Comparison of ENCODE assay signal across 19 mouse cellular contexts in the genomic region with DNA sequence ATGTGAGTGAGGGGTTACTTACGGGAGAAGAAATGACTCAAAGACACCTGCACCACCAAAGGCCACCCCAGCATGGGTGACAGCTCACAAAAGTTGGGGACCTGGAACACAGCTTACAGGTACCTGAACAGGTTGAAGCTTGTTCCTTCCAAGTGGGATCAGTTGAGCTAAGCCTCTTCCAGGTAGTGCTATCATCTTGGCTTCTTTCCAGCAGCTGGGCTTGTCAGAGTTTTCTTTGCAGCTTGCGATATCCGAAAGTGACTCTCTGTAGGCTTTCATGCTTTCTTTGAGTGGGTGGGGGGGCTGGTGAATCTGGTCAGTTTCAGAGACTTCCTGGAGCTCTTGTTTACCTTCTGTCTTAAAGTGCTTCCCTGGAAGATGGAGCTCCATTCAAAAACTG.
DNase-seq lines count a peak whose midpoint lies in the region; ATAC-seq lines count a peak whose summit lies in the region.
"Had no signal": no experiment of that assay in that cellular context is flagged by ENCODE, and none has a peak within 500 bp of the region (broad histone marks: within the 10 kb centered on the region; RNA-seq: fewer than 3 reads in every experiment).

No protein-coding gene starts in this region.

- H3K27ac ChIP-seq in lung, embryonic 16.5 days (ENCODE audit: low read length) = peak overlapping the region; percentile 89
- H3K27ac ChIP-seq in liver, embryonic 13.5 days = peak overlapping the region; percentile 91
- H3K27ac ChIP-seq in stomach, embryonic 16.5 days (ENCODE audit: low read length) = peak overlapping the region; percentile 86
- H3K27ac ChIP-seq: embryonic facial prominence, embryonic 15.5 days; heart, embryonic 13.5 days; hindbrain, embryonic 14.5 days; layer of hippocampus, adult 2 months; midbrain, embryonic 15.5 days had no signal

- no peaks in the 10 kb centered on the region for H3K9me3 ChIP-seq in lung, embryonic 16.5 days (ENCODE audit: control insufficient read depth, low read length)
- no peaks in the 10 kb centered on the region for H3K9me3 ChIP-seq in liver, embryonic 13.5 days (replicated peaks)
- no peaks in the 10 kb centered on the region for H3K9me3 ChIP-seq in stomach, embryonic 16.5 days (replicated peaks; ENCODE audit: control insufficient read depth, low read length)
- H3K9me3 ChIP-seq: embryonic facial prominence, embryonic 15.5 days; heart, embryonic 13.5 days; midbrain, embryonic 15.5 days had no signal

- H3K4me1 ChIP-seq in lung, embryonic 16.5 days (replicated peaks; ENCODE audit: control insufficient read depth, insufficient read depth, low read length) = peaks cover 24% of the 10 kb centered on the region
- H3K4me1 ChIP-seq in liver, embryonic 13.5 days (replicated peaks) = peaks cover 93% of the 10 kb centered on the region
- H3K4me1 ChIP-seq in stomach, embryonic 16.5 days (ENCODE audit: control insufficient read depth, insufficient read depth, low read length) = peaks cover 23% of the 10 kb centered on the region

- no peak overlapping the region for H3K9ac ChIP-seq in lung, embryonic 16.5 days (ENCODE audit: low read length)
- peak overlapping the region; percentile 49 for H3K9ac ChIP-seq in liver, embryonic 13.5 days
- H3K9ac ChIP-seq in stomach, embryonic 16.5 days (ENCODE audit: low read length) = no peak overlapping the region
- H3K9ac ChIP-seq: embryonic facial prominence, embryonic 15.5 days; heart, embryonic 13.5 days; hindbrain, embryonic 14.5 days; midbrain, embryonic 15.5 days had no signal

- no peak overlapping the region for H3K4me3 ChIP-seq in lung, embryonic 16.5 days (ENCODE audit: low read length)
- peak overlapping the region; percentile 46 for H3K4me3 ChIP-seq in liver, embryonic 13.5 days (replicated peaks)
- no peak overlapping the region for H3K4me3 ChIP-seq in stomach, embryonic 16.5 days (replicated peaks; ENCODE audit: low read length)
- H3K4me3 ChIP-seq: embryonic facial prominence, embryonic 15.5 days; heart, embryonic 13.5 days; layer of hippocampus, adult 2 months; midbrain, embryonic 15.5 days; myocyte had no signal

- no peak overlapping the region for H3K4me2 ChIP-seq in lung, embryonic 16.5 days (ENCODE audit: low read depth, low read length)
- H3K4me2 ChIP-seq in liver, embryonic 13.5 days = peak overlapping the region; percentile 59
- H3K4me2 ChIP-seq in stomach, embryonic 16.5 days (ENCODE audit: low read depth, low read length) = no peak overlapping the region
- H3K4me2 ChIP-seq: embryonic facial prominence, embryonic 15.5 days; heart, embryonic 13.5 days; hindbrain, embryonic 14.5 days; midbrain, embryonic 15.5 days had no signal

- H3K36me3 ChIP-seq in lung, embryonic 16.5 days (ENCODE audit: control insufficient read depth, insufficient read depth, low read length) = no peaks in the 10 kb centered on the region
- no peaks in the 10 kb centered on the region for H3K36me3 ChIP-seq in liver, embryonic 13.5 days
- H3K36me3 ChIP-seq in stomach, embryonic 16.5 days (ENCODE audit: control insufficient read depth, insufficient read depth, low read length) = no peaks in the 10 kb centered on the region
- H3K36me3 ChIP-seq: embryonic facial prominence, embryonic 15.5 days; heart, embryonic 13.5 days; midbrain, embryonic 15.5 days had no signal

- DNase-seq in lung, postnatal 36 days = no peak
- no peak for DNase-seq in liver, embryonic 13.5 days
- DNase-seq in adrenal gland, adult 2 months = no peak
- DNase-seq: adrenal gland, postnatal 10 days; cerebellum, adult 11-12 months; cerebellum, postnatal 14 days; gastrocnemius, postnatal 10 days; heart, adult 11 months; heart, postnatal 36 days had no signal

- no peaks in the 10 kb centered on the region for H3K27me3 ChIP-seq in lung, embryonic 16.5 days (ENCODE audit: control insufficient read depth, insufficient read depth, low read depth, low read length)
- H3K27me3 ChIP-seq in liver, embryonic 13.5 days = no peaks in the 10 kb centered on the region
- no peaks in the 10 kb centered on the region for H3K27me3 ChIP-seq in stomach, embryonic 16.5 days (ENCODE audit: control insufficient read depth, insufficient read depth, low read length)
- H3K27me3 ChIP-seq: embryonic facial prominence, embryonic 15.5 days; heart, embryonic 13.5 days; midbrain, embryonic 15.5 days had no signal

- WGBS in lung, embryonic 16.5 days = 66% methylated on average over 3 of the region's 3 CpGs
- 75% methylated on average over 3 of the region's 3 CpGs for WGBS in liver, embryonic 13.5 days (ENCODE audit: insufficient replicate concordance)
- 83% methylated on average over 3 of the region's 3 CpGs for WGBS in stomach, embryonic 16.5 days

- ATAC-seq in lung, embryonic 16.5 days (ENCODE audit: low read depth) = no peak
- ATAC-seq in erythroblast, adult 5-6 weeks (replicated peaks; ENCODE audit: low FRiP score, poor library complexity, severe bottlenecking) = peak; percentile 26; the same call in 1 of the 2 replicates
- no peak for ATAC-seq in liver, embryonic 13.5 days (ENCODE audit: low read depth)
- ATAC-seq in stomach, embryonic 16.5 days (ENCODE audit: insufficient read depth, low FRiP score) = no peak
- ATAC-seq in megakaryocyte, adult 5-6 weeks (ENCODE audit: poor library complexity, severe bottlenecking) = no peak
- ATAC-seq: midbrain, embryonic 15.5 days had no signal
